Mouse (Mus musculus): ENCODE results near the gene Taf8.

GRCm38 (mm10) chr17:47448523-47449372 is 53.3 kb downstream of the Taf8 start:
- TF ChIP-seq CHD1 (IDR thresholded peaks at IDR 0.05; ENCODE audit: low read depth, low read length) (no peak), TAL1 (IDR thresholded peaks at IDR 0.05; ENCODE audit: low read length) (no peak), BHLHE40 (IDR thresholded peaks at IDR 0.05; ENCODE audit: borderline replicate concordance, low read depth, low read length) (no peak), GATA1 (IDR thresholded peaks at IDR 0.05; ENCODE audit: low read depth, low read length) (no peak), CHD2 (IDR thresholded peaks at IDR 0.05; ENCODE audit: low read length) (no peak), POLR2A (IDR thresholded peaks at IDR 0.05; ENCODE audit: control insufficient read depth in 1 of 2, insufficient read depth in 1 of 2, low read depth in 1 of 2, low read length in 2 of 2, poor library complexity in 1 of 2) (no peak), POLR2AphosphoS5 (IDR thresholded peaks at IDR 0.05; ENCODE audit: borderline replicate concordance, low read depth, low read length) (no peak), CTCF (IDR thresholded peaks at IDR 0.05 in 2 of 3, conservative IDR thresholded peaks at IDR 0.05 in 1 of 3; ENCODE audit: control insufficient read depth in 1 of 3, insufficient read depth in 1 of 3, low read depth in 2 of 3, low read length in 3 of 3, poor library complexity in 1 of 3, severe bottlenecking in 1 of 3) (no peak), ZMIZ1 (IDR thresholded peaks at IDR 0.05; ENCODE audit: low read depth, low read length) (no peak), RAD21 (IDR thresholded peaks at IDR 0.05; ENCODE audit: low read depth, low read length) (no peak), EP300 (IDR thresholded peaks at IDR 0.05; ENCODE audit: low read depth in 1 of 2, low read length in 2 of 2) (no peak), RCOR1 (IDR thresholded peaks at IDR 0.05; ENCODE audit: low read depth, low read length) (no peak), USF2 (IDR thresholded peaks at IDR 0.05; ENCODE audit: borderline replicate concordance in 1 of 2, insufficient read depth in 1 of 2, low read depth in 1 of 2, low read length in 2 of 2) (no peak)
